Mouse (Mus musculus) adrenal gland, adult 18-20 months (tissue): ENCODE data around the gene Fbxl5. TPM values are rescaled to one million over a fixed set of nuclear protein-coding genes. Genes with fewer than 3 reads are reported as not detected.

ENCODE experiments used
- DNase-seq, 2 experiments: peaks; one replicate each; pipeline ENCODE4 v3.0.0; 2021 to 2022; ENCODE audit warnings: low spot score in 2 of 2
- total RNA-seq, 2 experiments: library from RNA; stranded (reverse); gene quantifications; 1 replicate in 1 of 2; 2 replicates in 1 of 2; pipeline ENCODE4 v1.2.3; 2021

The Fbxl5 gene
- total RNA-seq, 2 experiments from 2014 or later = 65.1 to 69.5 TPM

- peak; percentile 36 to 43 for DNase-seq
Measured at GRCm38 (mm10) chr5:43837372-43837771, 15.9 kb upstream of the Fbxl5 start.

- no peak for DNase-seq
Measured at GRCm38 (mm10) chr5:43836590-43836989, 15.2 kb upstream of the Fbxl5 start.

DNA sequence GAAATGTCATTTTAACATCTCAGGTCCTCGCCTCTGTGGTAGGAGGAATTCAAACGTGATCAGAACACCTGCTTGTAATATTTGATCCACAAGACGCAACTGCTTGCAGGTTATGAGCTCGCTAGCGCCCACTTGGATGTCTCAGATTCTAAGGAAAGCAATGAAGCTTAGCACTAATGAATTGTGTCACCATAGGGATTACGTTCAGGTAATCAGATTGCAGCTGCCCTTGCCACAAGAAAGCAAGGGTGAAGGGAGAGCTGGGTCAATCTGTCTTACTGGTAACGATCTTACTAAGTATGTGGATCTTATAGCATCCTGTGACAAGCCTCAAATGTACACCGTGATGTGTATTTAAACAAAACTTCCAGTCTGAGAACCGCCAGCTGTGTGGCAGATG, 5.9 kb upstream of the Fbxl5 start:
- DNase-seq = no peak

GRCm38 (mm10) chr5:43826883-43827282, 5.4 kb upstream of the Fbxl5 start:
- DNase-seq = no peak

- no peak for DNase-seq
Measured at GRCm38 (mm10) chr5:43824580-43824979, 3.1 kb upstream of the Fbxl5 start.

DNA sequence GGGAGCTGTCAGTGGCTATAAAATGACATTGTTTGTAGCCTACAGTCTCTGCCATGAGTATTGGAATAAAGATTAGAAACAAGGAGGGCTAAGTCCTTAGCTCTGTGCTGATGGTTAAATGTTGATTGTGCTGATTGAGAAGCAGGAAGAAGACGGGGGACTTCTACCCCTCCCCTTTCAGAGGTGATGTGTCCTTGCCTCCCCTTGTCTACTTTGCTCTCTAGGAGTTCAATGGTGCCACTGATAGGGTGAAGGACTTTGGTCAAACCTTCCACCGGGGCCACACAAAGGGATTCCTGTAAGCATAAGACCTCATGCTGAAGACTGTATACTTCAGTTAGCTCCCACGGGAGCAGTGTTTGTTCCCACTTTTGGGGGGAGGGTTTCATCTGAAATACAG, 1.4 kb upstream of the Fbxl5 start:
- DNase-seq = no peak

DNA sequence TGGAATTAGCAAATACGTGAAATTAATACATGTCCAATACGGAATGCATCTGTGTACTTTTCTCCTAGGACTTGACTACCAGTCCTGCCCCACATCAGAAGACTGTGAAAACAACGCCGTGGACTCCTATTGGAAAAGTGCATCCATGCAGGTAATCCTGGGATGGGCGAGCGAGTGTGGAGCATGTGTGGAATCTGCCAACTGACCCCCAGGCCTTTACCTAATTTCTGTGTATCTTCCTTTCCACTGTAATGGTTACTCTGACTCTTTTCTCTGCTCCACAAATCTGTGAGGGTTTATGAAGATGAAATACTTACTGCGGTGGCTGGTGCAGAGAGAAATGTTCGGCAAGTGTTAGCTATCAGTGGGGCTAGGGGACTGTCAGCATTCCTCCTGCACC, 761 bp upstream of the Fbxl5 start:
- DNase-seq = no peak

DNA sequence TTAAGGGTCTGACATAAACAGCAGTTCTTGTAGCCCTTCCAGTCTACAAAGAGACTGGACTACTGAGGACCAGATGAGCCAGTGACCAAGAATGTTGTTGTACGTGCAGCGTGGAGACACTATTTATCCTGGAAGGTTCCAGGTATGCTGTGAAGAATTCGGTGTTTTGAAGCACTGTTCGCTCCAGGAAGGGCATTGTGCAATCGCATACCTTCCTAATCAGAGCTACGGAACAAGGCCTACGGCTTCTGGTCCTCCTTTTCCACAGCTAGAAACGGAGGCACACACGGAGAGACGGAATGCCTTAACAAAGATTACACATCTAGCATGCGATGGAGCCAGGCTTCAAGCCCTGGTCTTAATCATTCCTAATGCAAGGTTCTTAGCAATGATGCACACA, 653 bp downstream of the Fbxl5 start:
- no peak for DNase-seq

- DNase-seq = no peak
Measured at GRCm38 (mm10) chr5:43818695-43819094, 2.7 kb downstream of the Fbxl5 start, which contains the start of gene Bst1. Bst1 (plus strand) TSS chr5:43818885.

GRCm38 (mm10) chr5:43815769-43816168, 5.7 kb downstream of the Fbxl5 start:
- DNase-seq = no peak

DNA sequence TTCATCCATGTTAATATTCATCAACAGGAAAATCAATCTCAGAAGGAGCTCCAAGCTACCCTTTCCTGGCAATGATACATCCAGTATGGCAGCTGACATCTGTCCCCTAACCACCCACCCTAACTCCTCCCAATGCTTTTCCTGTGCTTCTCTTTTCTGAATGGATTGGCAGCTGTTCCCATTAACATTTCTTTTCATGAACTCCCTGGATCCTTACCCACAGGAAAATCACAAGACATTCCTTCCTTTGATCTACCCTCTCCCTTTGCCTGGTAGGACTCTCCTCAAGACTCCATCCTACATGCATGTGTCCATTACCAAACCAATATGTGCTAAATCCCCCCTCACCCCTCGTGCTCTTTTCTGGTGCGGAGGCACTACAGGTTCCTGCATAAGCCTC, 6.9 kb downstream of the Fbxl5 start:
- DNase-seq = no peak

DNA sequence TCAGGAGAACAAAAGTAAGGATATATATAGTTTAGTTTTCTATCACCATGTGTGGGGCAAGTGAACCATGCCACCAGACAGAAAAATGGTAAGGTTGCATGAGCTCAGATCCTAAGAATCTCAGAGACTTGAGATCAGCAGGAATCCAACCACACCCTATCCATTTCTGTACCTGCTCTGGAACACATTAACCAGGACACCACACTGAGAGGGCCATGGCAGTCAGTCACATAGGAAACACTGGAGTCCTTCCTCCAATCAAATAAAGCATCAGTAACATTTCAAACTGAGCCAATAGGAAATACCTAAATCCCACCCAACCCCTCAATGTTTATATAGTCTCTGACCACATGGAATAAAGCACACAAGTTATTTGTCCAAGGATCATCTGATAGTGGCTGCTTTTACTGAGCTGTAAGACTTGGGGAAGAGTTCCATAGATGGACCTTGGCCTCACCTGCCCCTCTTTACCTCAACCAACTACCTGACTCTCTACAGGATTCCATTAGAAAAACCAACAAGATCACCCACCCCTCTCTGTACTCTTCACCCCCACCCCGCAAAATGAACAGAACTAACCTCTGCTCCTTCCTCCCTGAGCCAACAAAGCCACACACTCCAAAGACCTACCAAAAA, 10.9 kb downstream of the Fbxl5 start:
- DNase-seq = no peak

GRCm38 (mm10) chr5:43807744-43808696, 13.4 kb downstream of the Fbxl5 start:
- DNase-seq = peak; percentile 62 to 72

DNA sequence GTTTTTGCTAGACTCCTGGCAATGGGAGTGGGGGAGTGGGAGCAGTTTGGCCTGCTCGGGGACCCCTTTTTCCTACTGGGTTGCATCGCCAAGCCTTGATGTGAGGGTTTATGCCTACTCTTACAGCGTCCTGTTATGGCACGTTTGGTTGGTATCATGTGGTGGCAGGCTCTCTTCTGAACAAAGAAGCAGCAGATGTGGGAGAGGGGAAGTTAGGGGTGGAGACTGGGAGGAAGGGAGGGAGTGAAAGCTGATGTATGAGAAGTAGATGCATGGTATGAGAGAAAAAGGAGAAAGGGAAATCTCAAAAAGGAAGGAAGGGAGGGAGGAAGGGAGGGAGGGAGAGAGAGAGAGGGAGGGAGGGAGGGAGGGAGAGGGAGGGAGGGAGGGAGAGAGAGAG, 14.5 kb downstream of the Fbxl5 start:
- no peak for DNase-seq

GRCm38 (mm10) chr5:43806340-43806739, 15.1 kb downstream of the Fbxl5 start:
- no peak for DNase-seq

DNA sequence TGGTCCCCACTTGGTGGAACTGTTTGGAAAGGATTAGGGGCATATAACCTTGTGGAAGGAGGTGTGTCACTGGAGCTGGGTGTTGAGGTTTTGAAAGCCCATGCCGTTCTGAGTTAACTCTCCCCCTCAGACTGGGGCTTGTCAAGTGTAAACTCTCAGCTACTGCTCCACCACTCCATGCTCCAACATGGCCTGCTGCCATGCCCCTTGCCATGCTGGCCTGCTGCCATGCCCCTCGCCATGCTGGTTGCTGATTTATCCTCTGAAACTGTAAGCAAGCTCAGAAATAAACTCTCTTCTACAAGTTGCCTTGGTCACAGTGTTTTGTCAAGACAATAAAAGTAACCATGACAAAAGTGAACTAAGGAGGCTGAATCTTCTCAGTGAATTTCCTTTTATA, 16.0 kb downstream of the Fbxl5 start:
- DNase-seq = no peak

DNA sequence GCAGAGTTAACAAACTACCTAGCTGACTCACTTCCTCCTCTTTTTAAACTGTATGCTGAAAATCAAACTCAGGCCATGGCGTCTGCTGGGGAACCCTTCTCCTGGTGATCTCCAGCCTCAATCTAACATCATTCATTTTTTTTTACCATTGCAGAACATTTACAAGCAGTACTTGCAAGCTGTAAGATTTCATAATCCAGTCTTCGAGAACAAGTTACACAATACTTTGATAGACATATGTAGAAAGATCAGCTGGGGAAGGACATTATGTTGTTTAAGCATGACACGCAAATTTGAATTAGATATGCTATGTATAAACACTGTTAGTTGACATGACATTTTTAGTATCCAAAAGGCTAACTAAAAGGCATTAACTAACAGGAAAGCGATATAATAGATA, 19.6 kb downstream of the Fbxl5 start:
- no peak for DNase-seq

DNA sequence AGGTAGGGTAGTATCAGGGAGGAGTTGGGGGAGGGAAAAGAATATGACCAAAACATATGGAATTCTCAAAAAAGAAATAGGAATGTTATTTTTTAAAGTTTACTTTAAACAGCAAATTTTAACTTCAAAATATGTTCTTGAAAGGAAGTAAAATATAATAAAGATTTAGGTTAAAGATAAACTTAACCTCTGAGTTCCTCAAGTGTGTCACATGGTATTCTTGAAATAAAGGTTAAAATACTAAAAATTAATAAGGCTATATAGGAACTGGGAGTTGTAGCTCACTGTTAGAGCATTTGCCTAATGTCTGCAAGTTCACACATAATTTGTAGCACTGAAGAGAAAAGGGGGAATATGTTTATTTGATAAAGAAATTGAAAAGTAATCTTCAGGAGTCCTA, 20.2 kb downstream of the Fbxl5 start:
- DNase-seq = no peak

DNA sequence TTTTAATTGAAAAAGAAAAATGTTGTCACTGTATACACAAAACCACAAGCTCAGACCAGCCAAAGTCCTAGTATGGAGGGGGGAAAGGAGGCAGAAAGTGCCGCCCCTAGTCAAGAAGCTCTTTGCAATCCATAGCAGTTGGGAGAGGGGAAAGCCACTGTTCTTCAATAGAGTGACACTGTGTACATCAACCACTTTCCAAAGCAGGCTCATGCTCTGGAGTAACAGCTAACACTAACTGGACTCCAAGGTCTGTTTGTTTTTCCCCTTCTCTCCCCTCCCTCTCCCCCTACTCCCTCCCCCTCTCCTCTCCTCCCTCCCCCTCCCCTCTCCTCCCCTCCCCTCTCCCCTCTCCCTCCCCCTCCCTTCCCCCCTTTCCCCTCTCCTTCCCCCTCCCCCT, 20.7 kb downstream of the Fbxl5 start:
- DNase-seq = no peak

DNA sequence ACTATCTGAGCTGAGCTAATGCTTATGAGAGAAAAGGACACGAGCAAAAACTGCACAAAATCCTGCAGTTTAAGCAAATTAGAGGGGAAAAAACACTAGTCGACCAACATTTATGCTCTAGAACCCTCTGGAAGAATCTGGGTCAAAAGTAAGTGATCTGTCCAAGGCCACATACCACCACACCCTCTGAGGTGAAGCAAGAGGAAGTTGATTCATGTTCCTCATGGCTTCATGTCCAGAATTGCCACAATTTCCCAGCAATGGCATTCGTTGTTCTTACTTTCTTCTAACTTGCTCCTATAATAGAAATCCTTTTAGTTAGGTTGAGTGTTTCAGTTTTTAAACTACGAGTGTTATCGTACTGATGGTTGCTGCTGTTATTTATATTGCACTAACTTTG, 21.9 kb downstream of the Fbxl5 start:
- DNase-seq = no peak

DNA sequence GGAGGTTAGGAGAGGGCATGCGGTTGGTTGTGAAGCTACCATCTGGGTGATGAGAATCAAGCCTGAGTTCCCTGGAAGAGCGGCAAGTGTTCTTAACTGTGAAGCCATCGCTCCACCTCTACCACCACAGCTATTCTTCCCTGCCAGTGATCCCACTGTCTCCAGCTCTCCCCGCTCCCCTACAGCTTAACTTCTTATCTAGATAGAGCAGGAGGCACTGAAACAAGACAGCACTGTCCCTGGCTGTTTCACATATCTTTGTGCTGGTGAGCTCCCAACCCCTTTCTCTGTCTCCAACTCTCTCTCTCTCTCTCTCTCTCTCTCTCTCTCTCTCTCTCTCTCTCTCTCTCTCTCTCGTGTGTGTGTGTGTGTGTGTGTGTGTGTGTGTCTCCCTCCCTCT, 29.1 kb downstream of the Fbxl5 start:
- no peak for DNase-seq

DNA sequence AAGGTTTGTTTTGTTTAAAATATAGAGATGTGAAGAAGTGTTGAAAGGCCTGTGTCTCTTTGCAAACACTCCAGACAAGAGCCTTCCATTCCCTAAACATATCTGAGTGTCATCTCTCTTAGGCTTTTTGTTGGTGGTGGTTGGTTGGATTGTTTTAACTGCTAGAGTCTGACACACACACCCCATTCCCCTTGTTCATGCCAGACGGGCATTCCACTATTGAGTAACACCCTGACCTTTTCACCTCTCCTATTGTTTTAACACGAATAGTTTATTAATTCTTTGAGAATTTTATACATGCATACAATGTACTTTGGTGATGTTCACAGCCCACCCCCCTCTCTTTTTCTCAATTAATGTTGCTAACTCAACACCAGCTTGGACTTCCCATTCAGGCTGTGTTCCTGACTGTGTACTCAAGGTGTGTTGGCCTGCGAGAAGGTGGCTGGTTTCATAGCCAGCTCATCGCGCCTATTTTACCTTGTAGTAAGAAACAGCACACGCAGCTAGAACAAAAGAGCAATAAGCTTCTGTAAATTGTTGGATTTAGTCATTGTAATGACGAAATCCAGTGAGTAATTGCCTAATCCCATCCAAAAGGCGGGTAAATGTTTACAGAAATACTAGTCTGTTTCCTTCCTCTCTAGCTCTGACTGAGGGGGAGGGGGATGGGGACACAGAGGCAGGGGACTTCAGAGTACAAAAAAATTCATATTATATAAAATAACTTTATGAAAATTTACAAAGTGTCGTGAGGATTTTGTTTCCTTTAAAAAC, 33.3 kb downstream of the Fbxl5 start:
- DNase-seq = no peak
